Mouse (Mus musculus) kidney, adult 11 months (tissue): Measurements from ENCODE around the gene Gm9767.
A peak's percentile ranks its signal among the peaks of the same experiment; 100 is the strongest.

Experiments
- DNase-seq: peaks from one replicate; pipeline ENCODE4 v3.0.0; 2022

Gene Gm9767

DNA sequence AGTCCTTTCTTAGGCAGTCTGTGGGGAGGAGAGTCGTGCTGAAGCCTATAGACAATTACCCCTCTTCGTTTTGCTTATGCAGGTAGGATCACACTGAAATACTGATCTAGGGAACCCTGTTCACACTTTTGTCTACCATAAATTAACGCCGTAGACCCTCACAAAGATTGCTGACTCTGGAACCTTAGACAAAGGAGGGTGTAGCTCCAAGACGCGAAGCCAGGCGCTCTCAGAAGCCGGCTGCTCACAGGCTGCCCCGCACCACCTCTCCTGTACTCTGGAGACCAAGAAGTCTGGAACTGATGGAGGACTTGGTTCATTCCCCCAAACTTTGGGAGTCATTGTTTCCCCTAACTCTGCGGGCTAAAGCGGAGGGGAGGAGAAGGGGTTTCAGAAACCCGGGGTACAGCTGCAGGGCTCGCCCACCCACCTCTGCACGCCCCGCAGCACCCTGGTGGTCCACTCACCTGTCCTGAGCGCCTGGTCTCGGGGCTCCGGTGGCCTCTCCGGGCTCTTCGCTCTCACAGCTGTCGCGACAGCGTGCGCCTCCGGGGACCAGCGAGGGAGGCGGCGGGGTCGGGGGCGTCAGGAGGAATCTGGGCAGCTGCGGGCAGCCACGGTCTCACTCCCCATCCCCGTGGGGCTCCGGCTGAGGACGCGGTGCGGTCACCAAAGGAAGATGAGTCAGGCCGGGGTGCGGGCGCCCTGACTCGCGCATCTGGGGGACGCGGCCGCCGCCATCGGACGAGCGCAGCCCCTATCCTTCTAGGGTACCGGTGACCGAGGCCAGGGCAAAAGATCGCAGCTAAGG, at the start of gene Gm9767:
Gene Gm9767 (plus strand): TSS at position 585 of the 811 bp plus-strand sequence.
- DNase-seq: no peak

DNA sequence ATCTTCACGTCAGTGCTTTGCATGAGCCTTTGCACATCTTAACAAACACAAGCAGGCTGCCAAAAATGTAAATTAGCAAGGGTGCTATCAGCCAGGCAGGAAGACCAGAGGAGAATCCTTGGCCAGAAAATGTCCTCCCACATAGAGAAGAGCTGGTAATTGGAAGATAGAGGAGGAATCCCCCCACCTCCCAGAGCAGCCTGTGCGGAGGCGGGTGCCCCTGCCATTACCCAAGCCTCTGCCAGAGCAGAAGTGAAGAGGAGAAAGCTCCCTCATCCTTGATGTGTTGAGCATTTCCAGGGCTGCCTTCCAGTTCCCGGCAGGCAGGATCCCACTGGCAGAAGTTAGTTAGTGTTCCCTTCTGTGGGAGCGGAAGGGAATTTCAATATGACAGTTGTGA, 43.1 kb upstream of the Gm9767 start:
- no peak for DNase-seq

DNA sequence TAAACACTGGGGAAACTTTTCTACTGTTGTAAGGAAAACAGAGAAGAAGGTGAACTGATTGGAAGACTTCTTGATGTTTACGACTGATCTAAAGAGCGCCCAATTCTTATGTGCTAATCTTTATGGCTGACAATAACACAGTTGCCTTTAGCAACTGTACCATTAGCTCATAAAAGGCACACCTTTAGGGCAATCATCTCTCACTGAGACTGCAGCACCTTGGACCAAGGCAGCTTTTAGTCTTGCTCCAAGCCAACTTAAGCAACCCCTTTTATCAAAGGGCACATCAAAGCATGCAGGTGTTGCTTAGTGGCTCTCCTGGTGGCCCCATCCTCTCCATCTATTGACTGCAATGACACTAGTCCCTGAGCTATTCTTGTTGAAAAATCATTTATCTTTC, 26.9 kb upstream of the Gm9767 start:
- DNase-seq: no peak

DNA sequence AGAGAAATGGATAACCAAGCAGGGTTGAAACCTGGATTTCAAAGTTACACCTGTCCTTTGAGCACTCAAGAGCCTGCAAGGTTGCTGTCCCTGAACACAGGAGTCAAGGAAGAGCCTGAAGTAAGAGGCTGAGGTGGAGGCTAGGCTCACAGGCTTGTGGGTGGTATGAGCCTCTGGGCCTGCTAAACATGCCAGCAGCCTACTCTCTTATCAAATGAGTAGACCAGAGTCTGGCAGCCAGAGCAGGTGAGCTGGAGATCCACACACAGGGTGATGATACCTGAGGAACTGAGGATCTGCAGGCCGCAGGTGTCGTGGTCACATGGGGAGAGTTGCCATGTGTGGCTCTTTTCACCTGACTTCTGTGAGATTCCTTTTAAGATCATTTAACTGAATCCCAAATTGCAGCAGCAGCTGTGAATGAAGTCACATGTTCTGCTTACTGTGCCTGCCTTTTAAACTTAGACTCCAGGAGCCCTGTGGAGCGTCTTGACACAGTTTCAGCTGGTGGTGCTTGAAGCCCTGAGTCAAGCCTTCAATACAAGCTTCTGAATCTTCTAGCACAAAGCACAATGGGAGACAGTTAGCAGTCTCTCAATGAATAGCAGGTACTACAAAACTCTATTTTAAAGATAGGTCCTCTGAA, 18.3 kb upstream of the Gm9767 start:
- DNase-seq: no peak

DNA sequence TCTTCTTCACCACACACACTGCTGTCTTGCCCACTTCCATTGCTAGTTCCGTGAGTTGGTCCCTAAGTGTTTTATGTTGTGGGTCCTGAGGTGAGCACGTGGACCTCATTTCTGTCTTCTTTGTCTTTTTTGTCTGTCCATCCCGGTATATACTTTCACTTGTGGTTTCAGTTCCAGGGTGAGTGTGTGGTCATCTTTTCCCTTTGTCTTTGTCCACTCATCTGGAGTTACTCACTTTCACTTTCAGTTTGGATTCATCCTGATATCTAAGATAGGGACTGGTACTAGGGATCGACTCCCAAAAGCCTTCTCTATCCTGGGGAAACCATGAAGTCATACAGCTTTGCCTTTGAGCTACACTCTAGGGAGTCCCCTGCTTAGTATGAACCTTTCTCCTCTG, 15.0 kb upstream of the Gm9767 start:
- DNase-seq: no peak

DNA sequence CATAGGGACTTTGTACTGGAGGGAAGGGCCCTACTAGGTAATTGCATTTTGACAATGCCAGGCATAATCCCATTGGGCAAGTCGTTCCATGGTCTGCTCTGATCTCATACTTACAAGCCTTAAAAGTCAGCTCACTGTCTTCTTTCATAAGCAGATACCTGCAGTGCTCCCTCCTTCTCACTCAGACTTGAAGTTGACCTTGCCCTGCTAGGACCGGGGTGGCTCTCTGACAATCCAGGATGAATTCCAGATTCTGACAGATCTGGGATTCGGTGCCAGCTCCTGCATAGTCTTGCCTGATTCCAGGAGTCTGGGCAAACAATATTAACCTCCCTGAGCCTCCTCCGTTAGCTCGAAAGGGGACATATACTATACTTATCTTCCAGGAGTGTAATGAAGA, 6.1 kb upstream of the Gm9767 start:
- DNase-seq: no peak

DNA sequence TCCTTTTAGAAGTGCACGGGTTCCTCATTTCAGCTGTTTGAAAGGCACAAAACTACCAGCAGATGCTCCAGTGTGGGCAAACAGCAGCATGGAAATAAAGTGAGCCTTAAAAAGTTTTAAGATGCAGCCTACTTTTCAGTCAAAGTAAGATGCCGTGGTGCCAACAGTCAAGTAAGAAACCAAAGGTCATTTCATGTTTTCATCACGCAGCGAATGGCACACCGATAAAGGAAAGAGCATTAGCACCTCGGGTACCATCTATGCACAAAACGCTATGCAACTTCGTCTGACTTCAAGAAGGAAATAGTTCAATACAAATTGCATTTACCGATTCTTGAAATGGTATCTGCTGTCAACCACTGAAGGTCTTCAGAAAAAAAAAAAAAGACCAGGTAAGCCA, 1.1 kb upstream of the Gm9767 start:
- no peak for DNase-seq

DNA sequence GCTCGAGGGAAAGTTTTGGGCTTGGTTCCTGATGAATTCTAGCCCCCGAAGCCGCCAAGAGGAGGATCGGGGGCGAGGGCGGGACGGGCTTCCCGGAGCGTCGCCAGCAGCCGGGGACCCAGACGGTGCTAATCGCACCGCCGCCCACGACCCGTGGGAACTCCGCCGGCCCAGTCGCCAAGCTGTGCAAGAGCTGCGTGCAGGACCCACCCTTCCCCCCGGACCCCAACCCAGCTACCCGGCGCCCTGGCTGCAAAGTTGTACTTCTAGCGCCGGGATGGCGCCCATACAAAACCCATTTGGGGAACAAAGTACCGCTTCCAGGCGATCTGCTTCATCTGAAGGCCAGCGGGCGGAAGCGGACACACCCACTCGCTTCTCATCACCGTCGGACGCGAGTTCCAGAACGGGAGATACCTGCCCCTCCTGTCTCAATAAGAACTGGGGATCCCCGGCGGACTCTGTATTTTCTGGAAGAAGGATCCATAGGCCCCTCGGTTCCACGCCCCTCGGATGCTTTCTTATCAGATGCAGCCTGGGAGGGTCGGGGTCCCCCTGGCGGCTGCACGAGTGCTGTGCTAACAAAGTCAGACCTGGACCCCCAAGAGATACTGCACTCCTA, 577 bp downstream of the Gm9767 start, which contains the start of gene Tmem200a:
Gene Tmem200a (minus strand): TSS at position 532 of the 622 bp plus-strand sequence.
- peak; percentile 1 for DNase-seq

DNA sequence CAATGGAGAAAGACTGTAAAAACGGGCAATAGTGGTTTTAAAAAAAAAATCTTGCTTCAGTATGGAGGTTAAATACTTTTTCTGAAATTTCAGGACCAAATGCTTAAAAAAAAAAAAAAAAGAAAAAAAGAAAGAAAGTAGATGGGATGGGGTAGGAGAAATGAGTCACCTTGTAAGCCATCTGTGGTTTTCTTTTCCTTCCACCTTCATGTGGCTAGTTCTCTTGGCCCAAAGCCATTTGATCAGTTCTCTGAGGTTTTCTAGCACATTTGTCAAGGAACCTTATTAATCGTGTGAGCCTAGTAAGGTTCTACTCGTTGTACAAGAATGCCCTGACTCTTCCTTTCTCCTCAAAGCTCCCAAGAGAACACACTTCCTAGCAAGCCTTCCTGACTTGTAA, 1.6 kb downstream of the Gm9767 start:
- no peak for DNase-seq

DNA sequence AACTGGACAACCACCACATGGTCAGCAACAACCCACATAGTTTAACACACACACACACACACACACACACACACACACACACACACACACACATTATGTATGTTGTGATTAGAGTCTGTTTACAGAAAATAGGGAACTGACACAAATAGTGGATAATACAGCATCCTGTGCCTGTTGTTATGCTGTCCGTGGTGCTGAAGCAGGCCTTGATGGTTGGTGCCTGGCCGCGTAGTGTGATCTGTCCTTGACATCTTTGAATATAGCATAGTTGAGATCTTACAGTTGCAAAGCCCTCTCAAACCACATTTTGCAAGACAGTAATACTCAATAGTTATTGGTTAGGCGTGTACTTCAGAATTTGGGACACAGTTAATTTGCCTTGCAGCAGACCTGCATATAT, 4.0 kb downstream of the Gm9767 start:
- DNase-seq: no peak

DNA sequence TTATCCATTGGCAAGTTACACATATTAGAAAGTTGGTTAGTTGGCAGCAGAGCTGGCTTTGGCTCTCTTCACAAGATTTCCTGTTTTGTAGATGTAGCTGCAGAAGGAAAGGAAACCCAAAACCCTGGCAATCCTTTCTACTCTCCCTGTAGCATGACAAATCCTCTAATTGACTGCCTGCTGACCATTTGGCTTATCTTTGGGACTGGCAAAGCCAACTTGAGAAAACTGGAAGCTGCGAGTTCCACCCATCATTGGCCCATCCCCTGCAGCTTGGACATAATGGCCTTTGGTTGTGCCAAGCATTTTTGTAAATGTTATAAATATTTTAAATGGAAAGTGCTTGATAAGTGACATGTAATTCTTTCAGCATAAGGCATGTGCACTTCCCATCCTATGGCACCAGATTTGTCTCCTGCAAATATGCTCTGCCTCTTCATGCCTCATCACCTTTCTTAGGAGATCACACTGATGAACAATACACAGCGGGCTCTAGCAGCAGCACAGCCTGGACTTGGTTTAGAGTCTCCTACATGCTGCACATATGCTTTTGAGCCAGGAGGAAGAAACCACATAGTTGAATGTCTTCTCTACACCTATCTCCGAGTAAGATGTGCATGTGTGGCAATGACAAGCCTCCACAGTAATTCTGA, 25.4 kb downstream of the Gm9767 start:
- DNase-seq: no peak

DNA sequence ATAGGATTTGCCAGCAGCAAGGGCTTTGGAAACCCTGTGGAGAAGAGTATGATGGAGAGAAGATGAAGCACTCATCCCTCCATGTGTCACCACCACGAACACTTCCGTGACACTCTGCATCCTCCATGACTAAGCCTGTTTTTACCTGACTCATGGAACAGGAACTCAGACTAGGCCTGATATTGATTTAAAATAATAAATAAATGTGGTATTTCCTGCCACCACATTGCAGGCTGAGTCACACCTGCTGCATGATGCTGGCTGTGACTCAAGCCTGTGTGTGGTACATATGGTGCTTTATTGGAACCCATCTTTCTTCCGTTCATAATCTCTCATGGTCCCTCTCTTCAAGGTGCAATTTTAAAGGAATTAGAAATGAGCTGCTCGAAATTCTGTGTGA, 36.4 kb downstream of the Gm9767 start:
- no peak for DNase-seq

DNA sequence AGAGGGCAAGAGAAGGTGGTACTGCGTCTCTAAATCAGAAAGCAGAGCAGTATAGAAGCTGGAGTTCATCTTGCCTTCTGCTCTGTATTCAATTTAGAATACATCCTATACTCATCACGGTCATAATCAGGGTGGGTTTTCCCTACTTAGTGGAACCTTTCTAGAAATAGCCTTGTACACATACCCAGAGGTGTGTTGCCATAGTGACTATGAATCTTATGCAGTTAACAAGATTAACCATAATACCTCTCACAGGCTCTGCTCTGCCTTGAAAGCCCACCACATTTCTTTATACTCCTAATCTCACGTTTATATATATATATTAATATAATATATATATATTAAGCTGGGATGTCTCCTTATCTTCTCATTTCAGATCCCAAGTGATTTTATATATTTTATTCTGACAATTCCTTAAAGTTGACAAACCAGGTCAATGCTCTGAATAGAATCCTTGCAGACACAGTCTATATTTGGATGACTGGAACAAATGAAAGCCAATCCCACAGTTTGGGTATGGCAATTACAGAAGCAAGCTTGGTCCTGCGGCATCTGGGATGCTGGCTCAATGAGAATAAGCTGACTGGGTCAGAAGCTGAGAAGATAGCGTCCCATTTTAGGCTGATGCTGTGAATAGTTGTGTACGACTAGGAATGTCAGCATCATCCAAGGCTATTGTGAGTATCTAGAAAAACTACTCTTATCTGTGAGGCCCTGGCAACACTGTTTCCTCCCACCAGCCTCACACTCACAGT, 41.2 kb downstream of the Gm9767 start:
- no peak for DNase-seq

DNA sequence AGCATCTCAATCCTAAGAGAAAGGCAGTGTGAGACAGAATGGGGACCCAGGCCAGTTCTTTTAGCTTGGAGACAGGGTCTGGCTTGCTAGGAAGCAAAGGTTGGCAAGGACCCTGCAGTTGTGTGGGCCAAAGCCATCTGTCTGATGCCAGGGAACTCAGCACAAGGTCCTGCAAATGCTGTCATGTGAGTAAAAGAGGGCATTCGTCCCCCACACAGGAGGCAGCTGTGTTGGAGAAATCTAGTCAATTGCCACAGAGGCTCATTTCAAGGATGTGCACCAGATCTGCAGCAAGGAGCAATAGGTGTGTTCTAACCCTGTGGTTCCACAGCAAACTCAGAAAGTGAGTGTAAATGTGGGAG, 41.7 kb downstream of the Gm9767 start:
- no peak for DNase-seq
